In genomic region chr12:84841158-84842140, GRCm38 (mm10) we compare ENCODE assay signal across 11 mouse cellular contexts. TPM values are rescaled to one million over a fixed set of nuclear protein-coding genes. Genes with fewer than 3 reads are reported as not detected.
DNase-seq lines count a peak whose midpoint lies in the region; ATAC-seq and TF ChIP-seq lines count a peak whose summit lies in the region.
"Had no signal": no experiment of that assay in that cellular context is flagged by ENCODE, and none has a peak within 500 bp of the region (broad histone marks: within the 10 kb centered on the region; RNA-seq: fewer than 3 reads in every experiment).

No protein-coding gene starts in this region.

- no peak overlapping the region for H3K4me2 ChIP-seq in hindbrain, postnatal 0 days (ENCODE audit: low read depth, low read length)
- H3K4me2 ChIP-seq in hindbrain, embryonic 11.5 days (replicated peaks; ENCODE audit: low read depth, low read length): no peak overlapping the region
- H3K4me2 ChIP-seq: hindbrain, embryonic 14.5 days; lung, embryonic 15.5 days; midbrain, embryonic 12.5 days had no signal

- H3K4me3 ChIP-seq in hindbrain, postnatal 0 days (ENCODE audit: low read length): no peak overlapping the region
- no peak overlapping the region for H3K4me3 ChIP-seq in hindbrain, embryonic 11.5 days (ENCODE audit: low read depth, low read length)
- H3K4me3 ChIP-seq: lung, embryonic 15.5 days; midbrain, embryonic 12.5 days had no signal

- DNase-seq in hindbrain, postnatal 0 days (ENCODE audit: low spot score): no peak
- no peak for DNase-seq in hindbrain, embryonic 11.5 days (ENCODE audit: low spot score)
- peak; percentile 94 for DNase-seq in brain, adult 2 months (ENCODE audit: low read depth, low spot score)
- DNase-seq in cerebellum, adult 9-11 months: peak; percentile 89
- peak; percentile 35 for DNase-seq in left cerebral cortex, postnatal 4 days
- DNase-seq in adrenal gland, adult 8-10 months: no peak
- no peak for DNase-seq in spleen, postnatal 36 days (ENCODE audit: low spot score in 2 of 2)
- DNase-seq: gastrocnemius, postnatal 25 days had no signal

- H3K27ac ChIP-seq in hindbrain, postnatal 0 days: 0 out of 2 replicates have a peak overlapping the region, but pooled peaks have one; percentile 11
- no peak overlapping the region for H3K27ac ChIP-seq in hindbrain, embryonic 11.5 days (ENCODE audit: low read depth, low read length)
- H3K27ac ChIP-seq: hindbrain, embryonic 14.5 days; lung, embryonic 15.5 days; midbrain, embryonic 12.5 days had no signal

- ATAC-seq in hindbrain, postnatal 0 days: no peak
- no peak for ATAC-seq in hindbrain, embryonic 11.5 days (ENCODE audit: low FRiP score)

- no peak overlapping the region for H3K9ac ChIP-seq in hindbrain, postnatal 0 days (replicated peaks; ENCODE audit: low read length)
- H3K9ac ChIP-seq in hindbrain, embryonic 11.5 days (ENCODE audit: low read depth, low read length): no peak overlapping the region
- H3K9ac ChIP-seq: hindbrain, embryonic 14.5 days; lung, embryonic 15.5 days; midbrain, embryonic 12.5 days had no signal

- intact Hi-C loops in left cerebral cortex, postnatal 4 days (cut with DNase I): no loop called here

- no peaks in the 10 kb centered on the region for H3K27me3 ChIP-seq in hindbrain, postnatal 0 days (ENCODE audit: insufficient read depth, low read length)
- no peaks in the 10 kb centered on the region for H3K27me3 ChIP-seq in hindbrain, embryonic 11.5 days (ENCODE audit: control insufficient read depth, insufficient read depth, low read length)
- H3K27me3 ChIP-seq: lung, embryonic 15.5 days; midbrain, embryonic 12.5 days had no signal

- no peak for TF ChIP-seq CTCF in hindbrain, postnatal 0 days (IDR thresholded peaks at IDR 0.05; ENCODE audit: low read depth)

- 0 out of 2 replicates have a peak, but pooled peaks cover 2% of the 10 kb centered on the region for H3K9me3 ChIP-seq in hindbrain, postnatal 0 days (ENCODE audit: low read length)
- no peaks in the 10 kb centered on the region for H3K9me3 ChIP-seq in hindbrain, embryonic 11.5 days (ENCODE audit: control insufficient read depth, low read length)
- H3K9me3 ChIP-seq: lung, embryonic 15.5 days; midbrain, embryonic 12.5 days had no signal

- H3K36me3 ChIP-seq in hindbrain, postnatal 0 days (ENCODE audit: insufficient read depth, low read length): no peaks in the 10 kb centered on the region
- no peaks in the 10 kb centered on the region for H3K36me3 ChIP-seq in hindbrain, embryonic 11.5 days (ENCODE audit: control insufficient read depth, insufficient read depth, low read length)
- H3K36me3 ChIP-seq: lung, embryonic 15.5 days; midbrain, embryonic 12.5 days had no signal

- 80% methylated on average over 15 of the region's 15 CpGs for WGBS in hindbrain, postnatal 0 days
- 75% methylated on average over 15 of the region's 15 CpGs for WGBS in hindbrain, embryonic 11.5 days

- H3K4me1 ChIP-seq in hindbrain, postnatal 0 days (ENCODE audit: insufficient read depth, low read length): no peaks in the 10 kb centered on the region
- H3K4me1 ChIP-seq in hindbrain, embryonic 11.5 days (replicated peaks; ENCODE audit: control insufficient read depth, insufficient read depth, low read length): no peaks in the 10 kb centered on the region
- H3K4me1 ChIP-seq: midbrain, embryonic 12.5 days had no signal

RNA-seq across cellular contexts. Expression of gene Ltbp2, which starts 34.9 kb away (rescaled TPM):
- 0.43 and 2.9 TPM in 2 replicates for total RNA-seq in hindbrain, postnatal 0 days (2014; rRNA removed)
- polyA plus RNA-seq in hindbrain, postnatal 0 days (2015; fragmentation: Nextera tagmentation; extraction: Ambion mirVana): 0.08 and 0.21 TPM in 2 replicates
- 0.08 and 0.09 TPM in 2 replicates for polyA plus RNA-seq in hindbrain, embryonic 11.5 days (2014; fragmentation: Nextera tagmentation; extraction: Ambion mirVana)
- total RNA-seq in left cerebral cortex, postnatal 4 days (2021): under 1 TPM; 0.42 to 0.54 TPM
- total RNA-seq in adrenal gland, adult 8-10 months (2022): 1 to 10 TPM; 1.6 to 7.3 (median 5.3) TPM

Comparison
In these comparisons a context has a peak if more than half of its experiments do, and no peak if none do; other contexts are left out.
1. DNase-seq: peak in brain, adult 2 months (single experiment), cerebellum, adult 9-11 months (single experiment) and left cerebral cortex, postnatal 4 days (single experiment); none in hindbrain, postnatal 0 days (single experiment), hindbrain, embryonic 11.5 days (single experiment), adrenal gland, adult 8-10 months (single experiment) and spleen, postnatal 36 days (0 of 2).